Mouse (Mus musculus): ENCODE data around the gene Kirrel.
"Not testable (repeated sequence)": the region's sequence is repeated elsewhere in the genome, so short reads cannot be mapped to it uniquely, and the experiment has no call there.

Gene Kirrel

GRCm38 (mm10) chr3:87134951-87135350 lies 39.6 kb downstream of the Kirrel start:
- no peak for DNase-seq (ENCODE audit: low spot score)

DNA sequence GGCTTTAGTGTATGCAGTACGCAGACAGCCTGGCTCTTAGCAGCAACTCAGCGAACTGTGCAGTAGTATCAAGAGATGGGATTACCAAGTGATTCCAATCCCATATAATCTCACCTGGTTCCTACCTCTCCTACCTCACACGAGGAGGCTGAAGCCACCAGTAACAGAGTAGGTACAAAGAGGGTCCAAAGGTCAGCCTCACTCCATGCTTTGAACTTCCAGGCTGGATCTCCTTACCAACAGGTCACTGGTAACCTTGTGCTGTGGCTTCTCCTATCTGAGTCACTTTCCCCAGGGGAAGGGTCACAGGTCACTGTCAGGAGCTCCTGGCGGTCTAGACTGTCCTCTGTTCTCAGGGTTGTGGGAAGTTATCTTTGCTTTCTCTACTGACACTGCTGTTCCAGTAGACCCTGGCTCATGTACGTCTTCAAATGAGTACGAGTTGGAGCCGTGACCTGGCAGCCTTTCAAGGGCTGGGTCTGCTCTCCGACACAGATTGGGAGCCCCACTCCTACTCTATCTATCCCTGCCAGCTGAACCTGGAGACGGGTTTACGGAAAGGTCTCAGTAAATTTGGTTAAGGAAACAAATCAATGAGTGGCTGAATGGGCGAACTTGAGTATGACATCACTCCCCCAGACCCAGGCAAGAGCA lies 42.7 kb downstream of the Kirrel start:
- DNase-seq (ENCODE audit: low spot score) = no peak

GRCm38 (mm10) chr3:87130933-87131332 lies 43.6 kb downstream of the Kirrel start:
- no peak for DNase-seq (ENCODE audit: low spot score)

DNA sequence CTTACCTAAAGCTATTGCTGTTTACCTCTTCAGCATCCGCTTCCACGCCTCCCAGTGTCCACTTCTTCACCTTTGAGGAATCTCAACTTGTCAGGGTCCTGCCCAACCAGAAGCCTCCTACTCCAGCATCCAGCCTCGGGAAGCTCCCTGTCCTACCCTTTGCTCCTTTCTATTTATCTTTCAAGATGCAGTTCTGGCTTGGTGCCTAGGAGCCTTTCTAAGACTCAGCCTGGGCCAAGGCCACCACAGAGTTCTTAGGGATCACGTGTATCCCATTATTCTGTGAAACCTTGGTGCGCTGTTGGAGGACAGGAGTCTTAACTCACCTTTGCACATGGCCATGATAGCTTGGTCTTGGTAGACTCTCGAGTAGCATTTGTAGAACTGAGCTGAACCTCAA lies 50.8 kb downstream of the Kirrel start:
- no peak for DNase-seq (ENCODE audit: low spot score)

GRCm38 (mm10) chr3:87118214-87118613 lies 56.3 kb downstream of the Kirrel start:
- no peak for DNase-seq (ENCODE audit: low spot score)

- no peak for DNase-seq (ENCODE audit: low spot score)
Observed at GRCm38 (mm10) chr3:87117632-87118031, 56.9 kb downstream of the Kirrel start.

DNA sequence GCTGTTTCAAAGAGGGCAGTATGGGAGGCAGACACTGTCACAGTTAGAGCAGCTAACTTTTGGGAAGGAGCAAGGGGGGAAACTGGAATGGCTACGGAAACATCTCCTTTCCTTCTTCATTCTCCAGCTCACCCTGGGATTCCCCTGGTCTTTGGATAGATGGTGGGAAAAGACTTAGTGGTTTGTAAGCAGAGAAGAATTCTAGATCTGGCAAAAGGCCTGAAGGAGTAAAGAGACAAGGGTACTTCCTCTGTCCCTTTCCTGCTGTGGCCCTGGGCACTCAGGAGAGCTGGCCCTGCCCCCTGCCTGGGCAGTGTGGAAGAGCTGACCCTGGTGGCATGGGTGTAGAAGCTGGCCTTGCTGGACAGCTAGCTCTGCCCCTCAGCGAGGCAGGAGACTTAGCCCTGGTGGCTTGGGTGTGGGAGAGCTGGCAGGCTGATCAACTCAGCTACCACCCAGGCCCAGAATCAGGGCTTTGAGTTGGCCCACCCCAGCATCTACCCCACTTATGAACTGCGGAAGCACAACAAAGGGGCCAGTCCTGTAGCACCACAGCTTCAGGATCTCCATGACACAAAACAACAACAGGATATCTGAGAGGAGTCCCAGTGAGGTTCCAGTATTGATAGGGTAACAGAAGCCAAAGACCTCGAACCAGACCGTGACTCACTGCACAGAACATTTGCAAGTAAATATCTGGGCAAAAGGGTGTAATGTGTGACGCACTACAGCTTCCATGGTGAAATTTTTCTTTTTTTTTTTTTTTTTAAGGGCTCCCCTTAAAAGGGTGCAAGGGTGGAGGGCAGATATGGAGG lies 58.6 kb downstream of the Kirrel start:
- no peak for DNase-seq (ENCODE audit: low spot score)

DNA sequence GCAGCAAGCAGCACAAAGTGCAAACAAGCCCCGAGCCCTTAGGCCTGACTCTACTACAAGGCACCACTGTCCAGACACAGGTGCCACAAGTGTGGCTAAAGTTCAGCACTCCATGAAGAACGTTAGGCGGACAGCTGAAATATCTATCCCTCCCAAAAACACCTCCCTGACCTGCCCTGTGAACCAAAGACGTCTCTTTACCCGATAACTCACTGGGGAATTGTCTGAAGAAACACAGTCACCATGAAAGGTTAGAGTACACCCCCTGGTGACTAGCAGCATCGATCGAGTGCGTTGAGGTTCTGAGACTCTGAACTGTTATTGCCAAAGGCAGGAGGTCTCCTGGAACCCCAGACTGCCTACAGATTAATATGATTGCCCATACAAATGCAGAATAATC lies 59.3 kb downstream of the Kirrel start:
- no peak for DNase-seq (ENCODE audit: low spot score)

GRCm38 (mm10) chr3:87114801-87115200 lies 59.7 kb downstream of the Kirrel start:
- DNase-seq (ENCODE audit: low spot score) = no peak

DNA sequence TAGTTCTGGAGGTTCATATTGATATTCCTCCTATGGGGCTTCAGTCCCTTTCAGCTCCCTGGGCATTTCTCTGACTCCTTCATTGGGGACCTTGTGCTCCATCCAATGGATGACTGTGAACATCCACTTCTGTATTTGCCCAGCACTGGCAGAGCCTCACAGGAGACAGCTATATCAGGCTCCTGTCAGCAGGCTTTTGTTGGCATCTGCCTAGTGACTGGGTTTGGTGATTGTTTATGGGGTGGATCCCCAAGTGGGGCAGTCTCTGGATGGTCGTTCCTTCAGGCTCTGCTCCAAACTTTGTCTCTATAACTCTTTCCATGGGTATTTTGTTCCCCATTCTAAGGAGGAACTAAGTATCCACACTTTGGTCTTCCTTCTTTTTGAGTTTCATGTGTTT lies 60.7 kb downstream of the Kirrel start:
- DNase-seq (ENCODE audit: low spot score) = not testable (repeated sequence)

DNA sequence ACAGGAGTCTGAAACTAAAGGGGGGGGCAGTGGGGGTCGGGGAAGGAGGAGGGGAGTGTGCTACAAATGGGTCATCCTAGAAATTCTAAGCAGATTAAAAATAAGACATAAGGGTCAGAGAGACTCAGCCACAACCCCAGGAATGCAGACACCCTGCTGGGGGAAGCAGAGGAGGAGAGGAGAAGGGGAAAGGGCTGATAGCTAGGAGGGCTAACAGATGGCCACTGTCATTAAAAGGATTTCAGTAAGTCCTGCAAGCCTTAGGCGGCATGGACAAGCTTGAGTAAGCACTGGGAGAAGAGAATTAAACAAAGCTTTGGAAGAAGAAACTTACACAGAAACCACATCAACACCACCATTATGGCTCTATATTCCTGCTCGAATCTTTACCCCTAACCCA lies 62.3 kb downstream of the Kirrel start:
- no peak for DNase-seq (ENCODE audit: low spot score)

GRCm38 (mm10) chr3:87104856-87105255 lies 69.7 kb downstream of the Kirrel start:
- DNase-seq (ENCODE audit: low spot score) = no peak

GRCm38 (mm10) chr3:87102346-87102745 lies 72.2 kb downstream of the Kirrel start:
- no peak for DNase-seq (ENCODE audit: low spot score)

DNA sequence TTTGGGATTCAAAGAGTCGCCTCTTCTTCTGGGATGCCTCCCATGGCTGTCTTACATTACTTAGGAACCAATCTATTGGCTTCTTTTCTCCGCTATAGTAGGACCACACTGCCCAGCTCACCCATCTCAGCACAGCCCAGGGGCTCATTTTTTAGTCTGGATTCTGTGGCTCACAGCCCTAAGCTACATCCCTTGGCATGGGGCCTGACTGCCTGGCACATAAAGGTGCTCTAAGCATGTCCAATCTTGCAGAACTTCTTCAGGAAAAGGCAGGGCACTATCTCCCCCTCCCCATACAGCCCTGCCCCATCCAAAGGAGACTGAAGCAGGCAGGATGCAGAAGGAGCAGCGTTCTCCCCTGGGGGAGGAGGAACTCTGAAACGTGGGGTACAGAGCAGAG lies 73.6 kb downstream of the Kirrel start:
- DNase-seq (ENCODE audit: low spot score) = no peak

- DNase-seq (ENCODE audit: low spot score) = no peak
Observed at GRCm38 (mm10) chr3:87097969-87098946, 76.3 kb downstream of the Kirrel start.

GRCm38 (mm10) chr3:87097205-87097604 lies 77.3 kb downstream of the Kirrel start:
- no peak for DNase-seq (ENCODE audit: low spot score)

GRCm38 (mm10) chr3:87093718-87094117 lies 80.8 kb downstream of the Kirrel start:
- no peak for DNase-seq (ENCODE audit: low spot score)

GRCm38 (mm10) chr3:87089694-87090565 lies 84.6 kb downstream of the Kirrel start:
- DNase-seq (ENCODE audit: low spot score) = peak; percentile 34

- no peak for DNase-seq (ENCODE audit: low spot score)
Observed at GRCm38 (mm10) chr3:87087146-87087545, 87.4 kb downstream of the Kirrel start.

GRCm38 (mm10) chr3:87082235-87082634 lies 92.3 kb downstream of the Kirrel start:
- no peak for DNase-seq (ENCODE audit: low spot score)

DNA sequence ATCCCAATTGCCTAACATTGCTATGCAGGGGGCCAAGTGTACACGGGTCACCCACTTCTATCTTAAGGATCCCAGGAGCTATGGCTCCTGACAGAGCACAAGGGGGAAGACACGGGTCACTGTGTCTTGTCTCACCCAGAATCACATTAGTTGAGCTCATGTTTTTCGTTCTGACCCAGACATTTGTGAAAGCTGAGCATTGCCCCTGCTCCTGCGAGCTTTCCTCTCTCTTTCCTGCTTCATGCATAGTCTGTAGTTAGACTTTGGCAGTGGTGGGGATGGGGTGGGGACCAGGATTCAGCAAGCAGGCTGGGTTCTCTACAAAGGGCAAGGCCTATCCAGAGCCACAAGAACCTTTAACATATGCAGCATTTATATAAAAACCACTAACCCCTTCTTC lies 94.8 kb downstream of the Kirrel start:
- no peak for DNase-seq (ENCODE audit: low spot score)
